Mouse (Mus musculus): ENCODE data around the gene Srsf6.
"Not testable (repeated sequence)": the region's sequence is repeated elsewhere in the genome, so short reads cannot be mapped to it uniquely, and the experiment has no call there.

Gene Srsf6

DNA sequence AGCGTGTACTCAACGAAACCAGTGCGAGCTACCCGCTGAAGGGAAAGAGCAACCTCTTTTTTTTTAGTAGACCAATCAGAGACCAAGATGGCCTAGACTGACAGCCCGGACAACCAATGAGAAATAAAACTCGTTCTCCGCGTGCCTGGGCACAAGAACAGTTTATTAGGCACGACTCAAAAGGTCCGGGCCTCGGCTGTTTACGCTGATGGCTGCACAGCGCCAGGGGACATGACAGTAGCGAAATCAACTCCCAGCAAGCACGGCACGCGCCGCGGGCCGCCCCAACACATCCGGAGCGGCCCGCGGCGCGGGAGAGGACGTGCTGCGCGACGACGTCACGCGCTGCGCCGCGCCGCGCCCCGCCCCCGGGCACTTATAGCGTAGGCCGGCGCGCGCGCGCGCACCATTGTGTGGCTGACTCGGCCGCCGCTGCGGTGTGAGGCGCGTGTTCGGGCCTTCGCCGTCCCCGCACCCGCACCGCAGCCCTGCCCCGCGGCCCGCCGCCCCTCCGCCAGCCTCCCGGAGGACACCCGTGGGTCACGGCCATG, at the start of gene Srsf6:
Gene Srsf6 (plus strand): TSS at position 406 of the 551 bp plus-strand sequence.
- in situ Hi-C loops (cut with MboI, MseI) = no loop called here

DNA sequence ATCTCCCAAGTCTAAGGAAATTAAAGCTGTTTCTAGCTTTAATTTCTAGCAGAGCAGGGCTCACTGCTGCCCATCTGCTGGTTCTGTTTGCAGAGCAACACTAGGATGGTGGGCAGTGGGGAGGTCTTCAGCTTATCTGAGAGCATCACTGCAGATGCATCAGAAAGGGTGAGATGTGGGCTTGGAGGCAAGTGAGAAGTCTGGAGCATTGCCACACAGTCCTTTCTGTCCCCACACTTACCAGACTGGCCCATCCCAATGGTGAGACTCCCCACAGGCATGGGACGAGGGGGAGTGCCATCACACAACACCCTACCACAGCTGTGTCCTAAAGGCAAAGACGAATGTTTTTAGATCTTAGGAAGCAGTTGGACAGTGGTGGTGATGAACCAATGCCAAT, 47.2 kb upstream of the Srsf6 start:
- in situ Hi-C loops (cut with MboI, MseI) = no loop called here

- in situ Hi-C loops (cut with MboI, MseI) = no loop called here
Observed at GRCm38 (mm10) chr2:162887121-162887520, 44.2 kb upstream of the Srsf6 start.

GRCm38 (mm10) chr2:162888677-162889076, 42.7 kb upstream of the Srsf6 start:
- in situ Hi-C loops (cut with MboI, MseI) = no loop called here

GRCm38 (mm10) chr2:162889191-162889590, 42.1 kb upstream of the Srsf6 start:
- in situ Hi-C loops (cut with MboI, MseI) = no loop called here

DNA sequence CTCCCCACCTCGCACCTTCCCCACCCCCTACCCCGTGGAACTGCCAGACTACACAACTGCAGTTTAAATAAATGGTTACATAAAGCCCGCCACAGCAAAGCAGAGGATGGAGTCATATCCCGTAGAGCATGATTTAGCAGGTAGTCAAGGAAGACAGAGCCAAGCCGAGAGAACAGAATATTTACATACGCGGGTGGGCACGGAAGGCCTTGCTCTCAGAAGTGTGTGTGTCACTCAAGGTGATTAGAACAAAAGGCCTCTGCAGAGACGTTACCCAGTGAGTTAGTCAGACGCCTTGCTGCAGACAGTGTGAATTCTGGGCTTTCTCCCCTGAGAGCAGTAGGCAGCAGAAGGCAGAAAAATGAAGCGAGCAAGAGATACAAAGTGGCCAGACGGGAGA, 41.6 kb upstream of the Srsf6 start:
- in situ Hi-C loops (cut with MboI, MseI) = no loop called here

- in situ Hi-C loops (cut with MboI, MseI) = not testable (repeated sequence)
Observed at GRCm38 (mm10) chr2:162892979-162893378, 38.3 kb upstream of the Srsf6 start.

DNA sequence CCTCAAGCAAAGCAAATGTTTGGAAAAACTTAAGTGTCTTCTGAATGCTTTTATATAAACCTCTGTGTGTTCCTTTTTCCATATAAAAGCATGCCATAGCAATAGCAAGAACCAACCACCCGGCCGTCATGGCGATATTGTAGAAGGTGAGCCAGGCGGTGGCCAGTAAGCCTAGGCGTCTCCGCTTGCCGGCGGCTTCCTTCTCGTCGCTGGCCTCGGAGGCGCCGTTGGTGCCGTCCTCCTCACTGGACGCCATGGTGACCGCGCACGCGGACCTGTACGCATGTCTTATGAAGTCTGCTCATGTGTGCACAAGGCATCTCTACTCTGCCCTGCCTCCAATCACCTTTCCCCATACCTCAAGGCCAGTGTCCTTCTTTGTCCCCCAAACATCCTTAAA, 32.1 kb upstream of the Srsf6 start:
- in situ Hi-C loops (cut with MboI, MseI) = not testable (repeated sequence)

- in situ Hi-C loops (cut with MboI, MseI) = no loop called here
Observed at GRCm38 (mm10) chr2:162899880-162900589, 31.3 kb upstream of the Srsf6 start.

DNA sequence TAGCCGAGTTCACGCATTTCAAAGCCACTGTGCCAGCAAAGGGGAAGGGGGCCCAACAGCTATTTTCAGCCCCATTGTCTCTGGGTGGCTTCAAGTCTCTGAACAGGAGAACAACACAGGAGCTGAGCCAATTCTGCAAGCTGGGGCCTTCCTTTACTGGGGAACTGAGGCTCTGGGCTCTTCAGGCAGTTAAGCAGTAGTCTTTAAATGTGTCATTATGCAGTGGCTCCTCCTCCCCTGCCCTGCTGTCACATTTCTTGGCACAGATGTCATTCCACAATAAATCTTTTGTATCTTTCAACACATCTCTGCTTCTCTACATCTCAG, 30.8 kb upstream of the Srsf6 start:
- in situ Hi-C loops (cut with MboI, MseI) = no loop called here

GRCm38 (mm10) chr2:162905902-162906301, 25.4 kb upstream of the Srsf6 start:
- in situ Hi-C loops (cut with MboI, MseI) = no loop called here

GRCm38 (mm10) chr2:162908052-162908491, 23.3 kb upstream of the Srsf6 start:
- in situ Hi-C loops (cut with MboI, MseI) = no loop called here

GRCm38 (mm10) chr2:162914040-162914439, 17.3 kb upstream of the Srsf6 start:
- in situ Hi-C loops (cut with MboI, MseI) = no loop called here

DNA sequence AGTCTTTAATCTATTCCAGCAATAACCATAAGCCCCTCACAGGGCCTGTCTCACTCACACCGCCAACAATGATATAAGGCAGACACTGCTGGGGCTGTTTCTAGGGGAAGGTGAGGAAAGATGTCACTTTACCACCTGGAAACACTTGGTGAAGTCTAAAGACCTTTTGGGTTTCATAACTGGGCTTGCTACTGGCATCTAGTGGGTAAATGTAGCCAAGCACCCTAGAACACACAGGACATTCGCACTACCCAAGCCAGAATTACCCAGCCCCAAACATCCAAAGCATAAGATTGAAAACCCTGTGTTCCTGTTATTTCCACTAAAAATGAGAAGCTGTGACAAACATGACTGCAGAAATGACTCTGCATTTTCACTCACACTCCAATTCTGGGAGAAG, 16.8 kb upstream of the Srsf6 start:
- in situ Hi-C loops (cut with MboI, MseI) = no loop called here

DNA sequence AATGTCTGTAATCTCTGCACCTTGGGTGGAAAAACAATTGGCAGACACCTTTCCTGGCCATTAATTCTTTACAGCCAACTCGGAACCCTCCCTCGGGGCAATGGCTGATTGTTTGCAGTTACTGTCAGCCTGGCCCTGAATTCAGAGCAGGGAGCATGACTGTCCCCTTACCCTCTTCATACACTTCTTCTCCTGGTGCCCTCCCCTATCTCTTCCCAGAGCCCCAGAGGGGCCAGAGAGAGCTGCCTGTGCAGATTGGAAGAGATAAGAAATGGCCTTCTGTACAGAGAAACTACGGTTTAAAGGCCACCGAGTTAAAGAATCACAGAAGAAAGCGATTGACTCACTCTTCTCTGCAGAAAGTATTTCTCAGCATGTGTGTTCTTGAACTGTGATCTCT, 11.4 kb upstream of the Srsf6 start:
- in situ Hi-C loops (cut with MboI, MseI) = loop anchor here (10.0 kb wide), 3 partner anchors 175 to 685 kb away; partner anchors contain the start of gene Ttpal

GRCm38 (mm10) chr2:162922183-162922582, 9.1 kb upstream of the Srsf6 start:
- in situ Hi-C loops (cut with MboI, MseI) = loop anchor here (10.0 kb wide), 3 partner anchors 173 to 683 kb away; partner anchors contain the start of gene Ttpal

- in situ Hi-C loops (cut with MboI, MseI) = loop anchor here (10.0 kb wide), 3 partner anchors 172 to 682 kb away; partner anchors contain the start of gene Ttpal
Observed at GRCm38 (mm10) chr2:162922834-162923233, 8.5 kb upstream of the Srsf6 start.

- in situ Hi-C loops (cut with MboI, MseI) = loop anchor here (10.0 kb wide), 3 partner anchors 171 to 681 kb away; partner anchors contain the start of gene Ttpal
Observed at GRCm38 (mm10) chr2:162924126-162924525, 7.2 kb upstream of the Srsf6 start.

DNA sequence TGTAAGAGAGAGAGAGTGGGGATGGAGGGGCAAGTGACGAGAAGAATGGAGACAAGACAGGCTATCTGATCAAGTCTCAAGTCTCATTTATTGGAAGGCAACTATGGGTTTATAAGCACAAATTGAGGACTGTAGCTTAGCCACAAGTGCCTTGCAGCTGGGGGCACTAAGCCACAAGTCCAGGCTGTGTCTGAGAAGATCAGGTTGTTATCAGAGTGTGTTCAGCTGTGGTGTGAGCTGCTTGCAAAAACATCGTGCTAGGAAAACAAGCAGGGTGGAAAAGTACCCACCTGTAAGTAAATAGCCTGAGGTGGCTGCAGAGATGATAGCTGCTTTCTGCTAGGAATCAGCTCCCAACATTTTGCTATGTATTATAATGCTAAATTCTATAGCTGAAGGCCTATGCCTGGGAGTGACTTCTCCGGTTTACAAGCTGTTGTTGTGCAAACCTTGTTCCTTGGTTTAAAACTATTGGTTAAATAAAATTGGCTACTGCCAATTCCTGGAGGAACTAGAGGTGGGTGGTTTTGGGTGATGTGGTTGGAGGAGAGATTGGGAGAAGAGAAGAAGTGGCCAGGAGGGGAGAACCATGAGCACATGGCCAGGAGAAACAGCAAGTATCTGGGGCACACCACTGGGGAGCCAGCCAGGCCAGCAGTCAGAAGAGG, 3.3 kb upstream of the Srsf6 start:
- in situ Hi-C loops (cut with MboI, MseI) = loop anchor here (5.0 to 10.0 kb wide), 4 partner anchors 167 to 677 kb away; partner anchors contain the start of gene Ttpal

- in situ Hi-C loops (cut with MboI, MseI) = loop anchor here (5.0 to 10.0 kb wide), 4 partner anchors 165 to 675 kb away; partner anchors contain the start of gene Ttpal
Observed at GRCm38 (mm10) chr2:162929704-162930103, 1.6 kb upstream of the Srsf6 start.

GRCm38 (mm10) chr2:162930516-162931122, 709 bp upstream of the Srsf6 start:
- in situ Hi-C loops (cut with MboI, MseI) = no loop called here

Data from regulatory T cell (primary cell).